Mouse (Mus musculus): ENCODE results near the gene Rfk.

Gene Rfk

GRCm38 (mm10) chr19:17385426-17385825, 8.4 kb upstream of the Rfk start:
- DNase-seq: no peak

GRCm38 (mm10) chr19:17386424-17386823, 7.4 kb upstream of the Rfk start:
- DNase-seq: no peak

GRCm38 (mm10) chr19:17388404-17388803, 5.4 kb upstream of the Rfk start:
- no peak for DNase-seq

GRCm38 (mm10) chr19:17392866-17393265, 977 bp upstream of the Rfk start:
- no peak for DNase-seq

GRCm38 (mm10) chr19:17396802-17397201, 3.0 kb downstream of the Rfk start:
- no peak for DNase-seq

- no peak for DNase-seq
Measured at GRCm38 (mm10) chr19:17397922-17398321, 4.1 kb downstream of the Rfk start.

- DNase-seq: no peak
Measured at GRCm38 (mm10) chr19:17399965-17400364, 6.1 kb downstream of the Rfk start.

GRCm38 (mm10) chr19:17400571-17400970, 6.7 kb downstream of the Rfk start:
- DNase-seq: no peak

- DNase-seq: no peak
Measured at GRCm38 (mm10) chr19:17403175-17403574, 9.3 kb downstream of the Rfk start.

- DNase-seq: no peak
Measured at GRCm38 (mm10) chr19:17406823-17407222, 13.0 kb downstream of the Rfk start.

- no peak for DNase-seq
Measured at GRCm38 (mm10) chr19:17408591-17408990, 14.7 kb downstream of the Rfk start.

- DNase-seq: no peak
Measured at GRCm38 (mm10) chr19:17409351-17409750, 15.5 kb downstream of the Rfk start.

GRCm38 (mm10) chr19:17410465-17411065, 16.7 kb downstream of the Rfk start:
- DNase-seq: no peak

GRCm38 (mm10) chr19:17412915-17413459, 19.1 kb downstream of the Rfk start:
- DNase-seq: no peak

- DNase-seq: no peak
Measured at GRCm38 (mm10) chr19:17417855-17418254, 24.0 kb downstream of the Rfk start.

- no peak for DNase-seq
Measured at GRCm38 (mm10) chr19:17423306-17423705, 29.5 kb downstream of the Rfk start.

- no peak for DNase-seq
Measured at GRCm38 (mm10) chr19:17427824-17428560, 34.1 kb downstream of the Rfk start.

- no peak for DNase-seq
Measured at GRCm38 (mm10) chr19:17428561-17428914, 34.7 kb downstream of the Rfk start.

- no peak for DNase-seq
Measured at GRCm38 (mm10) chr19:17436651-17437050, 42.8 kb downstream of the Rfk start.

GRCm38 (mm10) chr19:17439476-17440189, 45.8 kb downstream of the Rfk start:
- no peak for DNase-seq

- no peak for DNase-seq
Measured at GRCm38 (mm10) chr19:17443581-17443980, 49.7 kb downstream of the Rfk start.
